Mouse (Mus musculus) CH12.LX (cell line): ENCODE data around the gene Cryaa. TPM values are rescaled to one million over a fixed set of nuclear protein-coding genes. Genes with fewer than 3 reads are reported as not detected.
A peak's percentile ranks its signal among the peaks of the same experiment; 100 is the strongest.

Source experiments
- DNase-seq: peaks from one replicate; pipeline ENCODE4 v3.0.0-alpha.2; 2013; ENCODE audit errors: extremely low read depth
- H3K27ac ChIP-seq: 2 replicates; pipeline ENCODE4 v1.5.1; 2012; ENCODE audit warnings: low read depth, mild to moderate bottlenecking, control low read depth, moderate library complexity; ENCODE audit not compliant: insufficient read depth
- H3K27me3 ChIP-seq: replicated peaks from 2 replicates; pipeline ENCODE3; 2012; ENCODE audit warnings: inconsistent platforms
- H3K36me3 ChIP-seq, 2 experiments: replicated peaks in 1 of 2; 2 replicates each; pipeline versions ENCODE3 to v1.6.1; 2012; ENCODE audit warnings: inconsistent platforms in 1 of 2, low read length in 1 of 2, mild to moderate bottlenecking in 1 of 2, mixed read lengths in 1 of 2, moderate library complexity in 1 of 2; ENCODE audit not compliant: control insufficient read depth in 1 of 2, insufficient read depth in 1 of 2
- H3K4me1 ChIP-seq, 2 experiments: 2 replicates each; pipeline ENCODE4 v1.6.1; 2012; ENCODE audit warnings: inconsistent platforms in 1 of 2, moderate library complexity in 1 of 2; ENCODE audit not compliant: insufficient read depth in 2 of 2, control insufficient read depth in 1 of 2
- H3K4me2 ChIP-seq: 2 replicates; pipeline ENCODE4 v1.6.1; 2012; ENCODE audit warnings: low read depth, mild to moderate bottlenecking, control low read depth; ENCODE audit not compliant: poor library complexity, insufficient read depth, severe bottlenecking
- H3K4me3 ChIP-seq, 3 experiments: fragments of 150-350 bp in 1 of 3; sonication (generic) in 1 of 3; replicated peaks in 1 of 3; 2 replicates each; pipeline versions ENCODE3 to v1.5.1; 2011 to 2012; ENCODE audit warnings: low read depth in 2 of 3, low read length in 2 of 3, mild to moderate bottlenecking in 2 of 3, moderate library complexity in 2 of 3, control low read depth in 1 of 3, improper control_type of control experiment in 1 of 3, inconsistent platforms in 1 of 3, mixed read lengths in 1 of 3; ENCODE audit not compliant: poor library complexity in 1 of 3
- H3K79me2 ChIP-seq: replicated peaks from 2 replicates; pipeline ENCODE4 v1.6.1; 2012; ENCODE audit warnings: mild to moderate bottlenecking, moderate library complexity; ENCODE audit not compliant: control insufficient read depth, poor library complexity, insufficient read depth, severe bottlenecking; ENCODE audit errors: extremely low read depth
- H3K9ac ChIP-seq: 2 replicates; pipeline ENCODE4 v1.6.1; 2012; ENCODE audit warnings: low read depth, mild to moderate bottlenecking, control low read depth, moderate library complexity; ENCODE audit not compliant: insufficient read depth
- H3K9me3 ChIP-seq: replicated peaks from 2 replicates; pipeline ENCODE3; 2012; ENCODE audit warnings: low read length, inconsistent platforms, mixed read lengths
- CHD1 ChIP-seq: IDR thresholded peaks from 2 replicates; pipeline ENCODE4 v1.6.1; 2012; ENCODE audit warnings: low read depth, low read length, improper control_type of control experiment, inconsistent platforms
- CHD2 ChIP-seq: IDR thresholded peaks from 2 replicates; pipeline ENCODE4 v1.6.1; 2011; ENCODE audit warnings: low read length, improper control_type of control experiment
- CTCF ChIP-seq, 2 experiments: IDR thresholded peaks in 1 of 2; conservative IDR thresholded peaks in 1 of 2; 2 replicates each; pipeline ENCODE4 v1.5.1; 2011 to 2012; ENCODE audit warnings: low read depth in 2 of 2, low read length in 2 of 2, improper control_type of control experiment in 1 of 2, inconsistent platforms in 1 of 2, mild to moderate bottlenecking in 1 of 2, moderate library complexity in 1 of 2
- E2F4 ChIP-seq: IDR thresholded peaks from 2 replicates; pipeline ENCODE4 v1.6.1; 2011; ENCODE audit warnings: low read depth, low read length, improper control_type of control experiment; ENCODE audit not compliant: insufficient replicate concordance
- EP300 ChIP-seq: IDR thresholded peaks from 2 replicates; pipeline ENCODE4 v1.6.1; 2011; ENCODE audit warnings: low read length, improper control_type of control experiment
- ETS1 ChIP-seq: conservative IDR thresholded peaks from 2 replicates; pipeline ENCODE4 v1.6.1; 2012; ENCODE audit warnings: low read depth, mild to moderate bottlenecking, inconsistent platforms, low read length, improper control_type of control experiment, moderate library complexity
- HCFC1 ChIP-seq: IDR thresholded peaks from 2 replicates; pipeline ENCODE4 v1.6.1; 2012; ENCODE audit warnings: low read depth, mild to moderate bottlenecking, inconsistent platforms, low read length, improper control_type of control experiment
- IRF4 ChIP-seq: IDR thresholded peaks from 2 replicates; pipeline ENCODE4 v1.6.1; 2014; ENCODE audit warnings: low read depth, mild to moderate bottlenecking, inconsistent platforms, low read length, improper control_type of control experiment
- JUN ChIP-seq: IDR thresholded peaks from 2 replicates; pipeline ENCODE4 v1.6.1; 2011; ENCODE audit warnings: low read depth, mild to moderate bottlenecking, low read length, improper control_type of control experiment, moderate library complexity; ENCODE audit not compliant: insufficient read depth
- MAFK ChIP-seq: IDR thresholded peaks from 2 replicates; pipeline ENCODE4 v1.6.1; 2011; ENCODE audit warnings: low read length, improper control_type of control experiment; ENCODE audit not compliant: insufficient replicate concordance
- MAX ChIP-seq: IDR thresholded peaks from 2 replicates; pipeline ENCODE4 v1.6.1; 2011; ENCODE audit warnings: low read length, improper control_type of control experiment
- MAZ ChIP-seq: IDR thresholded peaks from 2 replicates; pipeline ENCODE4 v1.6.1; 2012; ENCODE audit warnings: low read depth, mild to moderate bottlenecking, inconsistent platforms, low read length, improper control_type of control experiment, moderate library complexity
- MEF2A ChIP-seq: IDR thresholded peaks from 2 replicates; pipeline ENCODE4 v1.6.1; 2014; ENCODE audit warnings: low read depth, mild to moderate bottlenecking, inconsistent platforms, low read length, improper control_type of control experiment, borderline replicate concordance
- MXI1 ChIP-seq: IDR thresholded peaks from 2 replicates; pipeline ENCODE4 v1.6.1; 2011; ENCODE audit warnings: mild to moderate bottlenecking, low read depth, low read length, improper control_type of control experiment
- MYC ChIP-seq: IDR thresholded peaks from 2 replicates; pipeline ENCODE4 v1.6.1; 2011; ENCODE audit warnings: low read depth, mild to moderate bottlenecking, improper control_type of control experiment, low read length
- PAX5 ChIP-seq: IDR thresholded peaks from 2 replicates; pipeline ENCODE4 v1.6.1; 2012; ENCODE audit warnings: low read length, inconsistent platforms, mixed read lengths
- POLR2A ChIP-seq: IDR thresholded peaks from 2 replicates; pipeline ENCODE4 v1.6.1; 2011; ENCODE audit warnings: low read depth, mild to moderate bottlenecking, improper control_type of control experiment, low read length
- RAD21 ChIP-seq: IDR thresholded peaks from 2 replicates; pipeline ENCODE4 v1.6.1; 2011; ENCODE audit warnings: low read depth, mild to moderate bottlenecking, low read length, improper control_type of control experiment, moderate library complexity
- SIN3A ChIP-seq: IDR thresholded peaks from 2 replicates; pipeline ENCODE4 v1.6.1; 2012; ENCODE audit warnings: low read length, improper control_type of control experiment, inconsistent platforms
- SMC3 ChIP-seq: IDR thresholded peaks from 2 replicates; pipeline ENCODE4 v1.6.1; 2011; ENCODE audit warnings: low read depth, low read length, improper control_type of control experiment
- TBP ChIP-seq: conservative IDR thresholded peaks from 2 replicates; pipeline ENCODE4 v1.6.1; 2011; ENCODE audit warnings: low read depth, low read length, improper control_type of control experiment
- UBTF ChIP-seq: IDR thresholded peaks from 2 replicates; pipeline ENCODE4 v1.6.1; 2012; ENCODE audit warnings: low read depth, mild to moderate bottlenecking, inconsistent platforms, low read length, improper control_type of control experiment, moderate library complexity
- USF2 ChIP-seq: conservative IDR thresholded peaks from 2 replicates; pipeline ENCODE4 v1.6.1; 2011; ENCODE audit warnings: low read depth, low read length, improper control_type of control experiment
- ZC3H11A ChIP-seq: IDR thresholded peaks from 2 replicates; pipeline ENCODE4 v1.6.1; 2012; ENCODE audit warnings: low read depth, mild to moderate bottlenecking, inconsistent platforms, low read length, improper control_type of control experiment
- ZKSCAN1 ChIP-seq: IDR thresholded peaks from 2 replicates; pipeline ENCODE4 v1.6.1; 2012; ENCODE audit warnings: low read depth, inconsistent platforms, low read length, improper control_type of control experiment, borderline replicate concordance
- ZMIZ1 ChIP-seq: IDR thresholded peaks from 2 replicates; pipeline ENCODE4 v1.6.1; 2012; ENCODE audit warnings: low read depth, mild to moderate bottlenecking, inconsistent platforms, low read length, improper control_type of control experiment
- ZNF384 ChIP-seq: IDR thresholded peaks from 2 replicates; pipeline ENCODE4 v1.6.1; 2012; ENCODE audit warnings: low read depth, low read length, improper control_type of control experiment, inconsistent platforms
- dilution Hi-C: fragments of 300-500 bp; cut with MboI; formaldehyde crosslinking; loops from 2 replicates; pipeline ENCODE4 v1.14.3; 2020; ENCODE audit warnings: low sequenced_read_pairs; ENCODE audit not compliant: extremely low pct_unique_long_range_greater_than_20kb, extremely low pct_ligation_motif_present
- in situ Hi-C: fragments of 300-500 bp; cut with MboI; formaldehyde crosslinking; loops from 3 replicates; pipeline ENCODE4 v1.14.3; 2019; ENCODE audit warnings: low sequenced_read_pairs, low pct_ligation_motif_present, low pct_unique_long_range_greater_than_20kb, mixed read lengths
- polyA plus RNA-seq: library from polyadenylated mRNA; unstranded; fragments of >175 nt; gene quantifications from 2 replicates; pipeline ENCODE4 v1.2.1, GENCODE M21; 2012; ENCODE audit warnings: low read depth; ENCODE audit not compliant: insufficient read length
- total RNA-seq, 2 experiments: library from RNA; depleted of rRNA; stranded (reverse); fragments of 300-350 nt in 1 of 2; fragments of >200 nt in 1 of 2; gene quantifications; 2 replicates each; pipeline ENCODE4 v1.2.3; 2012 to 2014

The Cryaa gene
- total and polyA plus RNA-seq, 3 experiments, result 0.51 TPM; not detected in 2

GRCm38 (mm10) chr17:31728043-31728442 is 50.4 kb downstream of the Cryaa start:
- dilution Hi-C loops (no loop called here), in situ Hi-C loops (no loop called here)
- Histone ChIP-seq H3K27me3 (no peaks in the 10 kb centered on the region), H3K27ac (no peak overlapping the region), H3K9ac (no peak overlapping the region), H3K36me3 (no peaks in the 10 kb centered on the region), H3K9me3 (no peaks in the 10 kb centered on the region), H3K4me2 (no peak overlapping the region), H3K4me3 (no peak overlapping the region), H3K4me1 (peaks cover 14 to 39% of the 10 kb centered on the region in 2 experiments), H3K79me2 (no peaks in the 10 kb centered on the region)
- no peak for DNase-seq
- TF ChIP-seq MAFK (peak; percentile 94), SMC3 (no peak)

- Histone ChIP-seq H3K4me1 (peaks cover 14 to 41% of the 10 kb centered on the region in 2 experiments), H3K4me2 (no peak overlapping the region), H3K27me3 (no peaks in the 10 kb centered on the region), H3K27ac (no peak overlapping the region), H3K9me3 (peaks cover 2% of the 10 kb centered on the region), H3K9ac (no peak overlapping the region), H3K4me3 (no peak overlapping the region), H3K36me3 (no peaks in the 10 kb centered on the region), H3K79me2 (no peaks in the 10 kb centered on the region)
- in situ Hi-C loops (no loop called here), dilution Hi-C loops (no loop called here)
- TF ChIP-seq RAD21 (peak; percentile 66), MAX (no peak), POLR2A (no peak), CTCF (conservative IDR thresholded peaks at IDR 0.05 in 1 of 2, IDR thresholded peaks at IDR 0.05 in 1 of 2; ENCODE audit: low read depth in 2 of 2, low read length in 2 of 2) (peak in 1 of 2 experiments; percentile 60; a peak in 2 of 4 replicates), HCFC1 (no peak), MEF2A (0 out of 2 replicates have a peak, but pooled peaks have one; percentile 13), TBP (no peak), ETS1 (peak; percentile 66; the same call in 1 of the 2 replicates), ZC3H11A (peak; percentile 29; the same call in 1 of the 2 replicates), SIN3A (no peak), EP300 (no peak), CHD1 (no peak), MAZ (no peak), UBTF (no peak), ZMIZ1 (no peak), USF2 (no peak), JUN (no peak), SMC3 (peak; percentile 64), E2F4 (no peak), MXI1 (peak; percentile 67; the same call in 1 of the 2 replicates), PAX5 (no peak), ZNF384 (no peak), MYC (no peak), CHD2 (no peak), IRF4 (no peak), ZKSCAN1 (no peak)
- no peak for DNase-seq
Measured at GRCm38 (mm10) chr17:31728968-31729501, 51.4 kb downstream of the Cryaa start.
